Mouse (Mus musculus): ENCODE measurements around the gene Olfr960. TPM values are rescaled to one million over a fixed set of nuclear protein-coding genes. Genes with fewer than 3 reads are reported as not detected.

Olfr960 gene
- polyA plus RNA-seq, 1 experiment from 2014 or later: not detected

- Histone ChIP-seq H3K9me3 (ENCODE audit: low read length) (no peaks in the 10 kb centered on the region), H3K4me3 (ENCODE audit: low read depth, low read length) (no peak overlapping the region), H3K9ac (replicated peaks) (no peak overlapping the region), H3K27ac (ENCODE audit: low read depth) (no peak overlapping the region), H3K27me3 (ENCODE audit: insufficient read depth, low read length) (no peaks in the 10 kb centered on the region), H3K4me1 (ENCODE audit: insufficient read depth) (no peaks in the 10 kb centered on the region), H3K36me3 (replicated peaks; ENCODE audit: insufficient read depth, low read length) (no peaks in the 10 kb centered on the region), H3K4me2 (ENCODE audit: low read depth, low read length) (no peak overlapping the region)
- no peak for TF ChIP-seq CTCF (IDR thresholded peaks at IDR 0.05; ENCODE audit: low read depth)
- WGBS (ENCODE audit: insufficient replicate concordance): 11% methylated on average over 4 of the region's 4 CpGs
- DNase-seq (no peak), ATAC-seq (no peak)
These were observed 12.9 kb downstream of the Olfr960 start for GRCm38 (mm10) chr9:39633913-39634594.

- no peaks in the 10 kb centered on the region for H3K4me1 ChIP-seq (ENCODE audit: insufficient read depth)
- ATAC-seq: no peak
- no peak for TF ChIP-seq EP300 (IDR thresholded peaks at IDR 0.05; ENCODE audit: low read depth)
- TF ChIP-seq CTCF (IDR thresholded peaks at IDR 0.05; ENCODE audit: low read depth): no peak
These were observed 23.6 kb downstream of the Olfr960 start, which contains the start of gene Olfr961 for GRCm38 (mm10) chr9:39644785-39645184. Gene Olfr961 (plus strand): TSS chr9:39645085.

GRCm38 (mm10) chr9:39647382-39647781 lies 26.2 kb downstream of the Olfr960 start:
- 78% methylated on average over 4 of the region's 4 CpGs for WGBS (ENCODE audit: insufficient replicate concordance)
- no peak for DNase-seq

More at GRCm38 (mm10) chr9:39644785-39645184, 23.6 kb downstream of the Olfr960 start, which contains the start of gene Olfr961:
- Histone ChIP-seq H3K27me3 (ENCODE audit: insufficient read depth, low read length) (no peaks in the 10 kb centered on the region), H3K4me2 (ENCODE audit: low read depth, low read length) (no peak within 1 kb of the TSS), H3K27ac (ENCODE audit: low read depth) (no peak within 1 kb of the TSS), H3K9ac (replicated peaks) (no peak within 1 kb of the TSS), H3K9me3 (ENCODE audit: low read length) (no peaks in the 10 kb centered on the region), H3K4me3 (ENCODE audit: low read depth, low read length) (no peak within 1 kb of the TSS), H3K36me3 (replicated peaks; ENCODE audit: insufficient read depth, low read length) (no peaks in the 10 kb centered on the region)
- DNase-seq: no peak

GRCm38 (mm10) chr9:39654756-39655396 lies 33.7 kb downstream of the Olfr960 start:
- H3K36me3 ChIP-seq (replicated peaks; ENCODE audit: insufficient read depth, low read length): no peaks in the 10 kb centered on the region
- no peaks in the 10 kb centered on the region for H3K27me3 ChIP-seq (ENCODE audit: insufficient read depth, low read length)
- no peak overlapping the region for H3K27ac ChIP-seq (ENCODE audit: low read depth)
- WGBS (ENCODE audit: insufficient replicate concordance): 68% methylated on average over 6 of the region's 6 CpGs
- H3K4me2 ChIP-seq (ENCODE audit: low read depth, low read length): no peak overlapping the region
- H3K4me3 ChIP-seq (ENCODE audit: low read depth, low read length): no peak overlapping the region
- DNase-seq (no peak), ATAC-seq (no peak)
- no peaks in the 10 kb centered on the region for H3K9me3 ChIP-seq (ENCODE audit: low read length)
- H3K4me1 ChIP-seq (ENCODE audit: insufficient read depth): no peaks in the 10 kb centered on the region
- H3K9ac ChIP-seq (replicated peaks): no peak overlapping the region
- TF ChIP-seq CTCF (IDR thresholded peaks at IDR 0.05; ENCODE audit: low read depth) (no peak), EP300 (IDR thresholded peaks at IDR 0.05; ENCODE audit: low read depth) (no peak)

More at GRCm38 (mm10) chr9:39647382-39647781, 26.2 kb downstream of the Olfr960 start:
- H3K27me3 ChIP-seq (ENCODE audit: insufficient read depth, low read length): no peaks in the 10 kb centered on the region
- no peak overlapping the region for H3K4me2 ChIP-seq (ENCODE audit: low read depth, low read length)
- TF ChIP-seq EP300 (IDR thresholded peaks at IDR 0.05; ENCODE audit: low read depth): no peak
- TF ChIP-seq CTCF (IDR thresholded peaks at IDR 0.05; ENCODE audit: low read depth): no peak
- H3K9ac ChIP-seq (replicated peaks): no peak overlapping the region
- ATAC-seq: no peak
- H3K36me3 ChIP-seq (replicated peaks; ENCODE audit: insufficient read depth, low read length): no peaks in the 10 kb centered on the region
- no peak overlapping the region for H3K4me3 ChIP-seq (ENCODE audit: low read depth, low read length)
- H3K9me3 ChIP-seq (ENCODE audit: low read length): no peaks in the 10 kb centered on the region
- H3K4me1 ChIP-seq (ENCODE audit: insufficient read depth): no peaks in the 10 kb centered on the region
- no peak overlapping the region for H3K27ac ChIP-seq (ENCODE audit: low read depth)

- TF ChIP-seq CTCF (IDR thresholded peaks at IDR 0.05; ENCODE audit: low read depth) (no peak), EP300 (IDR thresholded peaks at IDR 0.05; ENCODE audit: low read depth) (no peak)
- Histone ChIP-seq H3K27me3 (ENCODE audit: insufficient read depth, low read length) (no peaks in the 10 kb centered on the region), H3K4me3 (ENCODE audit: low read depth, low read length) (no peak within 1 kb of the TSS), H3K4me1 (ENCODE audit: insufficient read depth) (no peaks in the 10 kb centered on the region), H3K36me3 (replicated peaks; ENCODE audit: insufficient read depth, low read length) (no peaks in the 10 kb centered on the region), H3K4me2 (ENCODE audit: low read depth, low read length) (no peak within 1 kb of the TSS), H3K9ac (replicated peaks) (no peak within 1 kb of the TSS), H3K27ac (ENCODE audit: low read depth) (no peak within 1 kb of the TSS), H3K9me3 (ENCODE audit: low read length) (no peaks in the 10 kb centered on the region)
- ATAC-seq (no peak), DNase-seq (no peak)
- 59% methylated on average over 1 of the region's 1 CpGs for whole genome bisulfite sequencing (ENCODE audit: insufficient replicate concordance)
These were observed 45.7 kb downstream of the Olfr960 start, which contains the start of gene Olfr963 for GRCm38 (mm10) chr9:39666905-39667304. Gene Olfr963 (plus strand): TSS chr9:39667205.

GRCm38 (mm10) chr9:39669723-39670122 lies 48.5 kb downstream of the Olfr960 start:
- Histone ChIP-seq H3K27ac (ENCODE audit: low read depth) (no peak overlapping the region), H3K27me3 (ENCODE audit: insufficient read depth, low read length) (no peaks in the 10 kb centered on the region), H3K9ac (replicated peaks) (no peak overlapping the region), H3K9me3 (ENCODE audit: low read length) (no peaks in the 10 kb centered on the region), H3K4me3 (ENCODE audit: low read depth, low read length) (no peak overlapping the region), H3K36me3 (replicated peaks; ENCODE audit: insufficient read depth, low read length) (no peaks in the 10 kb centered on the region), H3K4me1 (ENCODE audit: insufficient read depth) (no peaks in the 10 kb centered on the region), H3K4me2 (ENCODE audit: low read depth, low read length) (no peak overlapping the region)
- DNase-seq (no peak), ATAC-seq (no peak)
- TF ChIP-seq EP300 (IDR thresholded peaks at IDR 0.05; ENCODE audit: low read depth): no peak
- TF ChIP-seq CTCF (IDR thresholded peaks at IDR 0.05; ENCODE audit: low read depth): no peak
- 52% methylated on average over 2 of the region's 2 CpGs for whole genome bisulfite sequencing (ENCODE audit: insufficient replicate concordance)

Other genes starting within 250 kb of the Olfr960 start
- not detected in 2 replicates for gene Olfr951, start 234.0 kb upstream of the Olfr960 start, polyA plus RNA-seq (2015; fragmentation: Nextera tagmentation; extraction: Ambion mirVana)
- gene Olfr952, start 194.2 kb upstream of the Olfr960 start, polyA plus RNA-seq (2015; fragmentation: Nextera tagmentation; extraction: Ambion mirVana): not detected in 2 replicates
- gene Olfr954, start 164.7 kb upstream of the Olfr960 start, polyA plus RNA-seq (2015; fragmentation: Nextera tagmentation; extraction: Ambion mirVana): not detected in 2 replicates
- not detected in 2 replicates for gene Olfr955, start 149.4 kb upstream of the Olfr960 start, polyA plus RNA-seq (2015; fragmentation: Nextera tagmentation; extraction: Ambion mirVana)
- gene Olfr44, start 127.4 kb upstream of the Olfr960 start, polyA plus RNA-seq (2015; fragmentation: Nextera tagmentation; extraction: Ambion mirVana): not detected in 2 replicates
- not detected in 2 replicates for gene Olfr957, start 105.6 kb upstream of the Olfr960 start, polyA plus RNA-seq (2015; fragmentation: Nextera tagmentation; extraction: Ambion mirVana)
- not detected in 2 replicates for gene Olfr958, start 67.3 kb upstream of the Olfr960 start, polyA plus RNA-seq (2015; fragmentation: Nextera tagmentation; extraction: Ambion mirVana)
- gene Olfr959, start 45.8 kb upstream of the Olfr960 start, polyA plus RNA-seq (2015; fragmentation: Nextera tagmentation; extraction: Ambion mirVana): not detected in 2 replicates
- 1.1 and 2.1 TPM in 2 replicates for gene AW551984, start 17.0 kb upstream of the Olfr960 start, polyA plus RNA-seq (2015; fragmentation: Nextera tagmentation; extraction: Ambion mirVana)
- gene Olfr148, start 10.7 kb upstream of the Olfr960 start, polyA plus RNA-seq (2015; fragmentation: Nextera tagmentation; extraction: Ambion mirVana): not detected in 2 replicates
- gene Olfr961, start 23.7 kb downstream of the Olfr960 start, polyA plus RNA-seq (2015; fragmentation: Nextera tagmentation; extraction: Ambion mirVana): not detected in 2 replicates
- not detected in 2 replicates for gene Olfr963, start 45.8 kb downstream of the Olfr960 start, polyA plus RNA-seq (2015; fragmentation: Nextera tagmentation; extraction: Ambion mirVana)
- not detected in 2 replicates for gene Olfr149, start 85.7 kb downstream of the Olfr960 start, polyA plus RNA-seq (2015; fragmentation: Nextera tagmentation; extraction: Ambion mirVana)
- gene Olfr965, start 90.0 kb downstream of the Olfr960 start, polyA plus RNA-seq (2015; fragmentation: Nextera tagmentation; extraction: Ambion mirVana): not detected in 2 replicates
- gene Olfr150, start 109.6 kb downstream of the Olfr960 start, polyA plus RNA-seq (2015; fragmentation: Nextera tagmentation; extraction: Ambion mirVana): not detected in 2 replicates
- gene Olfr967, start 124.9 kb downstream of the Olfr960 start, polyA plus RNA-seq (2015; fragmentation: Nextera tagmentation; extraction: Ambion mirVana): not detected in 2 replicates
- gene Olfr968, start 161.9 kb downstream of the Olfr960 start, polyA plus RNA-seq (2015; fragmentation: Nextera tagmentation; extraction: Ambion mirVana): not detected in 2 replicates
- gene Olfr969, start 169.6 kb downstream of the Olfr960 start, polyA plus RNA-seq (2015; fragmentation: Nextera tagmentation; extraction: Ambion mirVana): not detected in 2 replicates
- gene Olfr970, start 187.5 kb downstream of the Olfr960 start, polyA plus RNA-seq (2015; fragmentation: Nextera tagmentation; extraction: Ambion mirVana): not detected in 2 replicates
- gene Olfr971, start 215.5 kb downstream of the Olfr960 start, polyA plus RNA-seq (2015; fragmentation: Nextera tagmentation; extraction: Ambion mirVana): not detected in 2 replicates
- not detected in 2 replicates for gene Olfr972, start 245.0 kb downstream of the Olfr960 start, polyA plus RNA-seq (2015; fragmentation: Nextera tagmentation; extraction: Ambion mirVana)